Mouse (Mus musculus) midbrain, postnatal 0 days (tissue): ENCODE data around the gene Tead2. TPM values are rescaled to one million over a fixed set of nuclear protein-coding genes. Genes with fewer than 3 reads are reported as not detected.

Source experiments
- ATAC-seq: fragments of 200-750 bp; cut with Nextera tagmentation; 2 replicates; pipeline ENCODE4 v1.8.0; 2017; ENCODE audit warnings: moderate number of reproducible peaks, mild to moderate bottlenecking, moderate TSS enrichment, moderate library complexity; ENCODE audit not compliant: low FRiP score
- DNase-seq: peaks from one replicate; pipeline ENCODE4 v3.0.0-alpha.2; 2015; ENCODE audit warnings: low spot score
- H3K27ac ChIP-seq: fragments of 300-500 bp; sonication (generic); 2 replicates; pipeline ENCODE4 v1.5.1; 2014; ENCODE audit warnings: low read depth, mild to moderate bottlenecking, low read length, mixed read lengths
- H3K27me3 ChIP-seq: fragments of 300-500 bp; sonication (generic); 2 replicates; pipeline ENCODE4 v1.6.1; 2014; ENCODE audit warnings: low read length, control low read depth, mixed read lengths; ENCODE audit not compliant: insufficient read depth
- H3K36me3 ChIP-seq: fragments of 300-500 bp; sonication (generic); 2 replicates; pipeline ENCODE4 v1.6.1; 2014; ENCODE audit warnings: low read length, control low read depth, mixed read lengths; ENCODE audit not compliant: insufficient read depth
- H3K4me1 ChIP-seq: fragments of 300-500 bp; sonication (generic); 2 replicates; pipeline ENCODE4 v1.6.1; 2014; ENCODE audit warnings: mild to moderate bottlenecking, control low read depth, antibody characterized with exemption, low read length, mixed read lengths; ENCODE audit not compliant: insufficient read depth
- H3K4me2 ChIP-seq: fragments of 300-500 bp; sonication (generic); 2 replicates; pipeline ENCODE4 v1.6.1; 2014; ENCODE audit warnings: low read depth, mild to moderate bottlenecking, low read length, mixed read lengths; ENCODE audit not compliant: poor library complexity, severe bottlenecking
- H3K4me3 ChIP-seq: fragments of 300-500 bp; sonication (generic); 2 replicates; pipeline ENCODE4 v1.5.1; 2014; ENCODE audit warnings: low read depth, mild to moderate bottlenecking, low read length, moderate library complexity
- H3K9ac ChIP-seq: fragments of 300-500 bp; sonication (generic); replicated peaks from 2 replicates; pipeline ENCODE4 v1.6.1; 2014; ENCODE audit warnings: mild to moderate bottlenecking, low read length, moderate library complexity, mixed read lengths; ENCODE audit not compliant: poor library complexity, severe bottlenecking
- H3K9me3 ChIP-seq: fragments of 300-500 bp; sonication (generic); 2 replicates; pipeline ENCODE4 v1.6.1; 2016; ENCODE audit warnings: low read length, control low read depth
- CTCF ChIP-seq: IDR thresholded peaks from 2 replicates; pipeline ENCODE4 v1.5.1; 2016; ENCODE audit warnings: antibody characterized with exemption, mild to moderate bottlenecking
- WGBS: fragments of 180-500 bp; shearing (Covaris S2); extraction: QIAGEN DNeasy Blood & Tissue Kit; methylation state at CpG from one replicate; pipeline ENCODE4 v1.1.7; 2014; 5-methylcytosine and 5-hydroxymethylcytosine counted together
- polyA plus RNA-seq: library from polyadenylated mRNA; unstranded; fragments of >200 nt; fragmentation: Nextera tagmentation; extraction: Ambion mirVana; gene quantifications from 2 replicates; pipeline ENCODE4 v1.2.1, GENCODE M21; 2015
- total RNA-seq: library from RNA; depleted of rRNA; stranded (reverse); fragments of >200 nt; gene quantifications from 2 replicates; pipeline ENCODE4 v1.2.3, GENCODE M21; 2014

The Tead2 gene
- total and polyA plus RNA-seq, 2 experiments from 2014 or later = 17.0 to 54.8 TPM

GRCm38 (mm10) chr7:45183672-45184071, 31.9 kb upstream of the Tead2 start:
- Histone ChIP-seq H3K27ac (no peak overlapping the region), H3K9ac (no peak overlapping the region), H3K4me3 (no peak overlapping the region), H3K36me3 (no peaks in the 10 kb centered on the region), H3K4me1 (no peaks in the 10 kb centered on the region), H3K27me3 (peaks cover 56% of the 10 kb centered on the region), H3K4me2 (no peak overlapping the region), H3K9me3 (no peaks in the 10 kb centered on the region)
- WGBS = 68% methylated on average over 7 of the region's 7 CpGs
- DNase-seq = no peak
- ATAC-seq = no peak
- no peak for TF ChIP-seq CTCF

DNA sequence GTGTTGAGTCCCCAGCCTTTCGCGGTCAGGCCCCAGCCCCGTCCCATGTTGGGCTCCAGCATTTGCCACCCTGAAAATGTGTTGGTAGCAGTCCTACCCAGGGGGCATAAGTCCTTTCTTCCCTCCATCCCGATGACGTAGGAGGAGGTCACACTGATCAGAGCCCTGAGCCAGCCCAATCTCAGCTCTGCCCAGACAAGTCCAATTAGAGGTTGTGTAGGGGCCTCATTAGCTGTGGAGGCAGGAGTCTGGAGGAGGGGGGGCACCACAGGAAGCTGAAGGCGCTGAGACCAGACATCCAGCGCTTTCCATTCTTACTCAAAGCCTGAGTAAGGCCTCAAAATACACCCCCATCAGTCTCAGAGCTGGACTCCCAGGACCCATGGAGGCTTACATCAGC, 29.6 kb upstream of the Tead2 start:
- 65% methylated on average over 7 of the region's 7 CpGs for WGBS
- Histone ChIP-seq H3K9me3 (no peaks in the 10 kb centered on the region), H3K4me3 (no peak overlapping the region), H3K36me3 (no peaks in the 10 kb centered on the region), H3K4me2 (no peak overlapping the region), H3K27me3 (peaks cover 33% of the 10 kb centered on the region), H3K27ac (no peak overlapping the region), H3K9ac (no peak overlapping the region), H3K4me1 (no peaks in the 10 kb centered on the region)
- no peak for ATAC-seq
- TF ChIP-seq CTCF = no peak
- DNase-seq = no peak

- no peak overlapping the region for H3K4me2 ChIP-seq
- H3K9ac ChIP-seq = no peak overlapping the region
- no peaks in the 10 kb centered on the region for H3K36me3 ChIP-seq
- H3K4me3 ChIP-seq = no peak overlapping the region
- no peaks in the 10 kb centered on the region for H3K4me1 ChIP-seq
- WGBS = 65% methylated on average over 16 of the region's 16 CpGs
- peaks cover 4% of the 10 kb centered on the region; the same call in 1 of the 2 replicates for H3K27me3 ChIP-seq
- TF ChIP-seq CTCF = no peak
- no peak overlapping the region for H3K27ac ChIP-seq
- ATAC-seq = no peak
- no peaks in the 10 kb centered on the region for H3K9me3 ChIP-seq
- DNase-seq = no peak
These were observed 26.0 kb upstream of the Tead2 start for GRCm38 (mm10) chr7:45189600-45189999.

DNA sequence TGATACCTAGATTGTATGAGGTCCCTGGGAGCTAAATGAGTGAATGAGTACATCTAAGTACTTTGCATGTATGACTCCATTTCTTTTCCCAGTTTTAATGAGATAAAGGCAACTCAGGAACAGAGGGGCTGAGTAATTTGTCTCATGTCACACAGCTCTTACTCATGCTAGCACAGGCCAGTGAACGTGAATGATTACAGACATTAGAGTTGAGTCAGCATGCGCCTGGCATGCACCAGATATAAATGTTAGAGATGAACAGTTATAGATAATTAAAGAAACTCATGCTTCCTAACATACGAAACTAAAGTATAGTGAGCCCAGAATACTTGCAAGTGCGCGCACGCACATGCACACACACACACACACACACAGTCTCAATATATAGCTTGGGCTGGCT, 25.4 kb upstream of the Tead2 start:
- no peak for ATAC-seq
- Histone ChIP-seq H3K4me2 (no peak overlapping the region), H3K27ac (no peak overlapping the region), H3K9me3 (no peaks in the 10 kb centered on the region), H3K4me3 (no peak overlapping the region), H3K36me3 (no peaks in the 10 kb centered on the region), H3K4me1 (no peaks in the 10 kb centered on the region), H3K9ac (no peak overlapping the region), H3K27me3 (peaks cover 4% of the 10 kb centered on the region; the same call in 1 of the 2 replicates)
- WGBS = 93% methylated on average over 6 of the region's 6 CpGs
- TF ChIP-seq CTCF = no peak
- DNase-seq = no peak

GRCm38 (mm10) chr7:45191161-45191560, 24.4 kb upstream of the Tead2 start:
- no peaks in the 10 kb centered on the region for H3K36me3 ChIP-seq
- H3K9ac ChIP-seq = no peak overlapping the region
- H3K4me2 ChIP-seq = no peak overlapping the region
- DNase-seq (no peak), ATAC-seq (no peak)
- H3K9me3 ChIP-seq = no peaks in the 10 kb centered on the region
- no peaks in the 10 kb centered on the region for H3K4me1 ChIP-seq
- 88% methylated on average over 2 of the region's 2 CpGs for WGBS
- H3K27me3 ChIP-seq = no peaks in the 10 kb centered on the region
- no peak for TF ChIP-seq CTCF
- no peak overlapping the region for H3K4me3 ChIP-seq
- no peak overlapping the region for H3K27ac ChIP-seq

DNA sequence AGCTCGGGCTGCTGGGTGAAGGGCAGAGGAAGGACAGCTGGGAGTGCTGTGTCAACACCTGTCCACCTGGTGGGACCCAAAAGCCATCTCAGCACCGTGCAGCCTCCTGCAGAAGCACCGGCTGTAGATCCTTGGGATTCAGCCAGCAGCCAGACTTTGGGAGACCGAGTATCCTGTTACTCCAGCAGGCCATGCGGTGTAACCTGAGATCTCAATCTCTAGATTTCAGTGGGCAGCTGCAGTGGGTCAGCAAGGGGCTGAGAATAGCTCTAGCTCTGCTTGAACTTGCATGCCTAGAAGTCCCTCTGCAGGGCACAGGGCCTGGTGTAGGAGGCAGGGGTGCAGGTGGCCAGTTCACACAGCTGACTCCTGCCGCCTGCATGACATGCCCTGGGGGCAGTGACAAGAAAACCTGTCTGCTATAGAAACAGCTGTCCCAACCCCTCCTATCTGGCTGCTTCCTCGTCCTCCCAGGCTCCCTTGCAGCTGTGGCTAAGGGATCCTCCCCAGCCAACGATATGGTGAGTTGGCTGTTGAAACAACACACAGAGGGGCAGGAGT, 23.7 kb upstream of the Tead2 start:
- no peak for TF ChIP-seq CTCF
- WGBS = 22% methylated on average over 8 of the region's 8 CpGs
- Histone ChIP-seq H3K9ac (no peak overlapping the region), H3K36me3 (no peaks in the 10 kb centered on the region), H3K27ac (no peak overlapping the region), H3K4me3 (no peak overlapping the region), H3K4me1 (no peaks in the 10 kb centered on the region), H3K9me3 (no peaks in the 10 kb centered on the region), H3K4me2 (no peak overlapping the region), H3K27me3 (no peaks in the 10 kb centered on the region)
- ATAC-seq (no peak), DNase-seq (peak; percentile 62)
